Mouse (Mus musculus) adrenal gland, adult (tissue): ENCODE results near the gene Twist1.
A peak's percentile ranks its signal among the peaks of the same experiment; 100 is the strongest.

Experiments
- DNase-seq, 2 experiments: peaks; one replicate each; pipeline ENCODE4 v3.0.0; 2022 to 2023; ENCODE audit warnings: low spot score in 1 of 2; ENCODE audit not compliant: inconsistent age in 2 of 2

The Twist1 gene

GRCm38 (mm10) chr12:33957400-33958240, at the start of gene Twist1:
Gene Twist1, plus strand, starts transcription at chr12:33957671.
- peak; percentile 40 to 81 for DNase-seq

DNA sequence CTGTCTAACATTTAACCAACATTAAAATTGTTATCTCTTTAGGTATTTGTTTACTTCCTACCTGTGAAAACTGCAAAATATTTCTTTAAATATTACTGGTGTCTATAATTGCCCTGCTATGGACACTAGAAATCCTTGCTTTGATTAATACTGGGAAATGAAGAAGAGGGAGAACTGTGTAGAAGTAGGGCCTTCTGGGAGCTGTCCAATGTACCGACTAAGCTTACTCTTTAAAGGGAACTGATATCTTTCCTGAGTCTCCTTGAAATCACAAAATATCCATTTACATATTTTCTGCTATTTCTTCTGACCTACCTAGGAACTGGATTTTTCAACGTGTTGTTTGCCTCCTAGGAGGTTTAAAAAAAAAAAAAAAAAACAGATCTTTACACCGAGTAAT, 30.7 kb upstream of the Twist1 start:
- no peak for DNase-seq

DNA sequence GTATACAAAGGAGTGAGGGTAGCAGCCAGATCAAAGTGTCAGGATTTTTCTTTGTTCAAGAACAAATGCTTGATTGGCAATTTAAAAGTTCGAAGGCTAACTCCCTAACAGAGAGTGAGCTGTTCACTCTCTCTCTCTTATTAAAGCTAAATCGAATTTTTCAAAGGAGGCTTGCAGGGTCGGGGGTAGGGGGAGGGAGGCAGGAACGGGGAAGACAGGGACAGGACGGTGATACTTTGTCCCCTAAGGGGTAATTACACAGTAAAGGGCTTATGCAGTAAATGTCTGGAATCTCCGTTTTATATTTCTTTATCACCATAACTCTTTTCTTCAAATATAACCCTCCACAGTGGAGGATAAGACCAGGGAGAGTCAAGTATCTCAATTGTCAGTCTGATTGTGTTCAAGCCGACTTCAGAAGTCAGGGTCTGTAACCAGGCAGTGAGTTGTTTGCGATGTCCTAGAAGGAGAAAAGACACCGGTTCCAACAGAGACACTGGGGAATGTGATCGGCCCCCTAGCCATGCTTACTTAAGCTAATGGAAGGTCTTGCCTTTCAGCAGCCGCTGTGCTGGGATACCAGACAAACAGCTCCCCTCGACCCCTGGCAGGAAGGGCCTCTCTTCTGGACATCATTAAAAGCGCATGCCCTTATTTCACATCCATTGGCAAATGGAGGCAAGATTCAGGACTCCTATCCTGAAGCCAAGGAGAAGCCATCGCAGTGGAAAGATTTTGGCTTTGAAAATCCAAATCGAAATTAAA, 30.0 kb upstream of the Twist1 start:
- no peak for DNase-seq

DNA sequence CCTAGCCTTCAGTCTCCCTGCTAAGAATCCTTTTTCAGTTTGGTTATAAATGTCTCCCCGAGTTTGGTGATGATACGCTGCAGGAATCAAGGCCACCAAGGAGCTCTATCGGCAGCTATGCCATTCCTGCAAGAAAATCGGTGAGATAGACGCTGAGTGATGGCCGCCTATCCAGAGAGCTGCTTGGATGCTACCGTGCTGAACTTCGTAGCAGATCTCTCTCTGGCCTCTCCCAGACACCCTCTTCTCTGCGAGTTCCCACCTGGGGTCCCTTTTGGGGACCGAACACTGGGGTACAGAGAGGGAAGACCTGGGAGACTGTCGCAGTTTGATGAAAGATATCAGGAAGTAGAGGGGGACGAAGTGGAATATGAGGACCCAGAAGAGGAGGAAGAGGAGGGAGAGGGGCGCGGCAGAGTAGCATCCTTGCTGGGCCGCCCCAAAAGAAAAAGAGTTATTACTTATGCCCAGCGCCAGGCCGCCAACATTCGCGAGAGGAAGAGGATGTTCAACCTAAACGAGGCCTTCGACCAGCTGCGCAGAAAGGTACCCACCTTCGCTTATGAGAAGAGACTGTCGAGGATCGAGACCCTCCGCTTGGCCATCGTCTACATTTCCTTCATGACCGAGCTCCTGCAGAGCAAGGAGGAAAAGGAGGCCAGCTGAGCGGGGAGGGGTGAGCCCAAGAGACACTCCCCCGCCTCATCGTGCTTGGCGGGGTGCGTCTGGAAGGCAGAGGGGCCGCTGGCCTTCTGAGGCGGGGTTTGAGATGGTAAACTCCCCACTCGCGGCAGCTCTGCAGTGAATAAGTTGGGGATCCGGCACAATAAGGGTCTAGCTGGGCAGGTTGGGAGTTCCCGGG, 28.9 kb upstream of the Twist1 start, which contains the start of gene Ferd3l:
Ferd3l (plus strand) TSS at position 95 of the 862 bp plus-strand sequence.
- no peak for DNase-seq

- DNase-seq, result no peak
These were observed 4.6 kb upstream of the Twist1 start for GRCm38 (mm10) chr12:33952843-33953242.

DNA sequence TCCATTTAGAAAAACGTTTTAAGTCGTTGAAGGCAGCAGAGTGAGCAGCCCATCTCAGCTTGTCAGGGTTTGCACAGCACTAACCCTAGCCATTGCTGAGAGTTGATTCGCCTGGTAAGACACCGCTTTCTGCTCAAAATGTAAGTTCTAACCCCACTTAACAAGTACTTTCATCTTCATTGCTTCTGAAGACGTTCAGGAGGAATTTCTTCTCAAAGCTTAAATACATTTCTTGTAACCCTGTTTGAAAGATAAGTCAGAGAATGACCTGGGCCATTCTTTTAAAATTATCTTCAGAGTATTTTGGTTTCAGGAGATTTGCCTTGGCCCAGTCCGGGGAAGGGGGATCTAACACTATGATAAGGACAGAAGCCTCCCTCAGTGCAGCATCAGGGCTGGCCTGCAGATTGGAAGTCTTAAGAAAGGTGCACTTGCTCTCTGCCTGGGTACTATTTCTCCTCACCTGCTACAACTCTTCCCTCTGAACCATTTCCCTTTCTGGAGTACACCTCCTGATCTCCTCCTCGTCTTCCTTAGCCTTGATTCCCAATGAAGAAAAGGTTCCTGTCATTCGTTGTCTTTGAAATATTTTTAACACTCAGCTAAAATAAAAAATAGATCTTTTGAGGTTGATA, 2.4 kb upstream of the Twist1 start:
- DNase-seq, result no peak

DNA sequence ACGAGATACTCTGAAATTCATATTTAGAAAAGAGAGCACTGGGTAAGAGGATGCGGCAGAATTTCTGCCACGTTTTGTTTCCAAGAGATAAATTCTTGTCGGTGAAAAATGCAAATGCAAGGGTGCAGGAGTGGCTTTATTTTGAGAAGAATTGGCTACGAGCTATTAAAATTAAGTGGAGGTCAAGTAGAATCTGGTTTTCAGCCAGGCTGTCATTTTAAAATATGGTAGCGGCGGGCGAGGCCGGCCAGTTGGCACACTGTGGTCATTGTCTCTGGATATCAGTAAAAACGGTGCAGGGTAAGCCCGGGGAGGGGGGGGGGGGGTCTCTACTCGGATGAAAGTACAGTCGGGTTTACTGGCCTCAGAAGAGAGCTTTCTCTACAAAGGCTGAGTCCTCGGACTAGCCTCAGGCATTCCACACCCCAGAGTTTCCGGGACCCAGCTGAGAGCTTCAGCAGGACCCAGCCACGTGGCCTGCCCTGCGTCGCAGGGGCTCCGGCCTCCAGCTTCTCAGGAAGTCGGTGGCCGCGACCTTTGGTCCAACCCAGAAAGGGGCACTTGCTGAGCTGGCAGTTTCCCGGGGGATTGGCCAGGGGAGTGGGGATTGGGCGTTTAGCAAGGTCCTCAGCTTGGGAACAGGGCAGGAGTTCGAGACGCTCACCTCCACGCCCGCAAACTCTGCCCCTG, 1.7 kb upstream of the Twist1 start:
- DNase-seq, result peak in 1 of 2 experiments; percentile 68

GRCm38 (mm10) chr12:33956576-33957399, 683 bp upstream of the Twist1 start:
- peak; percentile 16 to 67 for DNase-seq

DNA sequence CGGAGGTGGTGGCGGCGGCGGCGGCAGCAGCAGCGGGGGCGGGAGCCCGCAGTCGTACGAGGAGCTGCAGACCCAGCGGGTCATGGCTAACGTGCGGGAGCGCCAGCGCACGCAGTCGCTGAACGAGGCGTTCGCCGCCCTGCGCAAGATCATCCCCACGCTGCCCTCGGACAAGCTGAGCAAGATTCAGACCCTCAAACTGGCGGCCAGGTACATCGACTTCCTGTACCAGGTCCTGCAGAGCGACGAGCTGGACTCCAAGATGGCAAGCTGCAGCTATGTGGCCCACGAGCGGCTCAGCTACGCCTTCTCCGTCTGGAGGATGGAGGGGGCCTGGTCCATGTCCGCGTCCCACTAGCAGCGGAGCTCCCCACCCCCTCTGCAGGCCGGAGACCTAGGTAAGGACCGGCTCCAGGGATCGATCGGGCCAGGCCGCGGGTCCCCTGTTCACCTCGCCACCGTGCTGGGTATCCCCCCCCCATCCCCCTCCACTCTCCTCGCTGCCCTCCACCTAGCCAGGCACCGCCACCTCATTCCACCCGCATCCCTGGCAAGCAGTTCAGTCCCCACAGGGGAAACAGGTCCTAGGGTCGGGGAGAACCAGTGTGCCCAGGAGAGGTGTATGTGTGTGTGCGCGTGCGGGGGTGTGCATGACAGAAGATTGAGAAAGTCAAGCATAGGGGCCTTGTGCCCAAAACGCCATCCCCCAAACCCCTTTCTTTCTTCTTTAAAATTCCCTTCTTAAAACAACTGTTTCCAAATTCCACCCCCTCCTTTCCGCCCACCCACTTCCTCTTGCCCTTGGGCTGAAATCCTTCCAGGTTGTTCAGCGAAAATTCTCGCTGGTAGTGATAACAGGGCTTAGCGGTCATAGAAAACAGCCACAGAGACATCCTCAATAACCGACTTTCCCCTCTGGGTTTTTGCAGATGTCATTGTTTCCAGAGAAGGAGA, 1.0 kb downstream of the Twist1 start:
- DNase-seq, result peak; percentile 13 to 62

DNA sequence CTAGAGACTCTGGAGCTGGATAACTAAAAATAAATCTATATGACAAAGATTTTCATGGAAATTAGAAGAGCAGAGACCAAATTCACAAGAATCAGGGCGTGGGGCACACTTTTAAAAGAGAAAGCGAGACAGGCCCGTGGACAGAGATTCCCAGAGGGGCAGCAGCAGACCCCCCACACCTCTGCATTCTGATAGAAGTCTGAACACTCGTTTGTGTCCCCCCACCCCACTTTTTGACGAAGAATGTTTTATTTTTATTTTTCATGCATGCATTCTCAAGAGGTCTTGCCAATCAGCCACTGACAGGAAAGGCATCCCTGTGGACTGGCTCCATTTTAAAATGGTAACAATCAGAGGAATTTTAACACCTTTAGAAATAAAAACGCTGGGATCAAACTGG, 1.7 kb downstream of the Twist1 start:
- DNase-seq, result no peak

GRCm38 (mm10) chr12:33959846-33960245, 2.4 kb downstream of the Twist1 start:
- no peak for DNase-seq

- no peak for DNase-seq
These were observed 3.5 kb downstream of the Twist1 start for GRCm38 (mm10) chr12:33961013-33961412.

GRCm38 (mm10) chr12:33962118-33962772, 4.8 kb downstream of the Twist1 start:
- DNase-seq, result no peak

DNA sequence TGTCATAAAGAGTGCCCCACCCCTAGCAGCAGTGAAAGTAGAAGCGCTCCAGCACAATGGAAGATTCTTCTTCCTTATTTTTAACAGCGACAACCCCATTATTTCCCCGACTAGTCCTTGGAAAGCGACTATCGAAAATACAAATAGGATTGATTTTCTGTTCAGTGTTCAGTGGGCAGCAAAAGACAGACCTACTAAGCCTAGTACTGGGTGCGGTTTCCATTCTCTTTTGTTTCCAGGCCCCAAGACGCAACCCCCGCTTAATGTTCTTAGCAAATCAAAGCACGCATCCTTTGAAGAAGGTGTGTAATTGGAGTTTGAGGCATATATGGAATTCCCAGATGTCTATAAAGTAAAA, 5.3 kb downstream of the Twist1 start:
- DNase-seq, result no peak

DNA sequence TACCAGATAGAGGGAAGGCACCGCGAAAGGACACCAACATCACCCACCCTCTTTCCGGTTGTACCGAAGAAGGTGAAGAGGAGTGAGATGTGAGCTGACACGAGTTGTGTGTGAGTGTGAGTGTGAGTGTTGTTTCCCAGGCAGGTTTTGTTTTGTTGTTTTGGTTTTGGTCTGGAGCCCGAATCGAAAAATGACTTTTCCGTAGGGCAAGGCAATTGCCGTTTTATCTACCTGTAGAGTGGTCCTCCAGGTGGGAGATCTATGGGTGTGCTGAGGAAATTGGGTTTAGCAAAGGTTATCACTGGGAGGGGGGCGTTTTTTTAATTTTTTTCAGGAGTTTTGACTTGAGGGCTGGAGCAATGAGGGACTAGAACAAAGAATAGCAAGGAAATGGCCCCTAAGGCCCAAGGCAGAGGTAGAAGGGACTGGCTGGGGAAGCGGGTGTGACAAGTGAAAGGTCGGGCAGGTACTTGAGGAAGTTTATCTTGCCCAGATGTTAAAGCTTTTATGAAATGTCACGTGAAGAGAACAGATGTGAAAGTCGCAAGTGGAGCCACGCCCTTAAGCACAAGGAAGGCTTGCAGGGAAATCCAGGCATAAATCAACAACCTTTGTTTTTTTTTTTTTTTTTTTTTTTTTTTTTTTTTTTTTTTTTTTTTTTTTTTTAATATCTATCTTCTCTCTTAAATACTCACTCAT, 6.3 kb downstream of the Twist1 start:
- no peak for DNase-seq

DNA sequence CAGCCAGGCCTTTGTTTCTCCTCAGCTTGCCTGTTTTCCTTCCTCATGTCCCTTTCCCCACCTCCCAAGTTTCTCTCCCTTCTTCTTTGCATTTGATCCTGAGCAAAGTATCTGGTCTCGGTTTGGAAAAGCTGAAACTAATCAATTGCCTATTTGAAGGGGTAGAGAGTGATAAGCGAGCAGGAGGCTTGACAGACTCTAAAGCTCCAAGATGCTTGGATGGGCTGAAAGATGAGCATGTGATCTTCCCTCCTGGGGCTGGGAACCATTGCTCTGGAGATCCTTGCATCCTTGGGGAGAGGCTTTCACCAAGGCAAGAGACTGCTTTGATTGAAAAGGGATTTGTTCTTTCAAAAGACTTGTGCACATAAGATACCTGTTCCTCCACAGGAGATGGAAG, 7.0 kb downstream of the Twist1 start:
- DNase-seq, result no peak
